Mouse (Mus musculus): ENCODE measurements around the gene Rnaset2b. TPM values are rescaled to one million over a fixed set of nuclear protein-coding genes. Genes with fewer than 3 reads are reported as not detected.
"Not testable (repeated sequence)": the region's sequence is repeated elsewhere in the genome, so short reads cannot be mapped to it uniquely, and the experiment has no call there.

The Rnaset2b gene
- 287 and 340 TPM in 2 replicates for polyA plus RNA-seq (2015; fragmentation: Nextera tagmentation; extraction: Ambion mirVana)

- H3K4me1 ChIP-seq (replicated peaks; ENCODE audit: control insufficient read depth, insufficient read depth, low read length); H3K36me3 ChIP-seq (ENCODE audit: control insufficient read depth, insufficient read depth, low read length); H3K4me3 ChIP-seq (ENCODE audit: low read length); H3K9me3 ChIP-seq (ENCODE audit: control insufficient read depth, low read length); H3K27me3 ChIP-seq (ENCODE audit: control insufficient read depth, insufficient read depth, low read depth, low read length); ATAC-seq (ENCODE audit: low read depth); H3K4me2 ChIP-seq (ENCODE audit: low read depth, low read length); H3K27ac ChIP-seq (ENCODE audit: low read length); H3K9ac ChIP-seq (ENCODE audit: low read length): not testable (repeated sequence)
- no CpG with 5 or more reads among the region's 8 CpGs for WGBS
These were observed at the start of gene Rnaset2b for GRCm38 (mm10) chr17:6970334-6970733. Rnaset2b (plus strand) TSS chr17:6970634.

DNA sequence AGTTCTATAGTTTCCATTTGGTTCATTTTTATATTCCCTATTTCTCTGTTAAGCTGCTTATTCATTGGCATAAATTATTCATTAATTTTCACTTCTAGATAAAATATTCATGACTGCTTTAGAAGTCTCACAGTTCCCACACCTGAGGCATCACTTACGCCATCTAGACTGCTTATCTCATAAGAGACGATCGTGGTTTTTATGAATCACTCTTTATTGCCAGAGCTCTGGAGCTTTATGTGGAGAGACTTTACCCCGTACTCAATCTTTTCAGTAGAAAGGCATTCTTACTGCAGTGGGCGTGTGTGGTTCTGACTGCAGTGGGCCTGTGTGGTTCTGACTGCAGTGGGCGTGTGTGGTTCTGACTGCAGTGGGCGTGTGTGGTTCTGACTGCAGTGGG lies 38.8 kb upstream of the Rnaset2b start:
- H3K9ac ChIP-seq (ENCODE audit: low read length); H3K4me1 ChIP-seq (replicated peaks; ENCODE audit: control insufficient read depth, insufficient read depth, low read length); ATAC-seq (ENCODE audit: low read depth); H3K27me3 ChIP-seq (ENCODE audit: control insufficient read depth, insufficient read depth, low read depth, low read length); H3K9me3 ChIP-seq (ENCODE audit: control insufficient read depth, low read length); H3K4me2 ChIP-seq (ENCODE audit: low read depth, low read length); H3K36me3 ChIP-seq (ENCODE audit: control insufficient read depth, insufficient read depth, low read length); H3K27ac ChIP-seq (ENCODE audit: low read length); H3K4me3 ChIP-seq (ENCODE audit: low read length): not testable (repeated sequence)
- WGBS = 90% methylated on average over 6 of the region's 7 CpGs

DNA sequence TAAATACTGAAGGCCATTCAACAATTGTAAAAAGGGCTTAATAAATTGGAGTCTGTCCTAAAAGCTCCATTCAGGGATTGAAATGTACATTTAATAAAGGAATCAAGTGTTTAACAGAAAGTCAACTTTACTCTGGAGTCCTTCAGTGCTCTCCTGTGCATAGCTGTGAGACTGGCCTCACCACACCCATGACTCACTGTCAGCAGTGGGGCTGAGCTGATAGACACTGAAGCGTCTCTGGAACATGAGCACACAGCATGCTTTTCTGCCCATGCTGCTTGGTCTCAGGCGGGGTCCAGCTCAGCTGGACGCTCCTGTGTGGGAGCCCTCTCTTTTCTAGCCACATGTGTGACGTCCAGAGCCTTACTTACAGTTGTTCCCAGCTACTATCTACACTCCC lies 27.9 kb upstream of the Rnaset2b start:
- H3K27me3 ChIP-seq (ENCODE audit: control insufficient read depth, insufficient read depth, low read depth, low read length); H3K4me1 ChIP-seq (replicated peaks; ENCODE audit: control insufficient read depth, insufficient read depth, low read length); ATAC-seq (ENCODE audit: low read depth); H3K9me3 ChIP-seq (ENCODE audit: control insufficient read depth, low read length); H3K27ac ChIP-seq (ENCODE audit: low read length); H3K4me3 ChIP-seq (ENCODE audit: low read length); H3K4me2 ChIP-seq (ENCODE audit: low read depth, low read length); H3K9ac ChIP-seq (ENCODE audit: low read length); H3K36me3 ChIP-seq (ENCODE audit: control insufficient read depth, insufficient read depth, low read length): not testable (repeated sequence)
- WGBS = no CpG with 5 or more reads among the region's 4 CpGs

GRCm38 (mm10) chr17:6947637-6947983 lies 22.8 kb upstream of the Rnaset2b start:
- peak overlapping the region; percentile 59 for H3K4me3 ChIP-seq (ENCODE audit: low read length)
- H3K4me1 ChIP-seq (replicated peaks; ENCODE audit: control insufficient read depth, insufficient read depth, low read length); H3K36me3 ChIP-seq (ENCODE audit: control insufficient read depth, insufficient read depth, low read length); H3K9me3 ChIP-seq (ENCODE audit: control insufficient read depth, low read length); H3K27ac ChIP-seq (ENCODE audit: low read length); ATAC-seq (ENCODE audit: low read depth); H3K27me3 ChIP-seq (ENCODE audit: control insufficient read depth, insufficient read depth, low read depth, low read length); H3K9ac ChIP-seq (ENCODE audit: low read length): not testable (repeated sequence)
- WGBS = no CpG with 5 or more reads among the region's 8 CpGs
- peak overlapping the region; percentile 65 for H3K4me2 ChIP-seq (ENCODE audit: low read depth, low read length)

GRCm38 (mm10) chr17:6947984-6948768 lies 22.3 kb upstream of the Rnaset2b start, which contains the start of gene Rsph3b:
Rsph3b (minus strand) TSS chr17:6948682.
- Histone ChIP-seq H3K4me2 (ENCODE audit: low read depth, low read length) (peak within 1 kb of the TSS; percentile 65), H3K9ac (ENCODE audit: low read length) (peak within 1 kb of the TSS; percentile 66), H3K4me3 (ENCODE audit: low read length) (peak within 1 kb of the TSS; percentile 59), H3K27ac (ENCODE audit: low read length) (peak within 1 kb of the TSS; percentile 85)
- not testable (repeated sequence) for H3K36me3 ChIP-seq (ENCODE audit: control insufficient read depth, insufficient read depth, low read length); H3K9me3 ChIP-seq (ENCODE audit: control insufficient read depth, low read length); H3K4me1 ChIP-seq (replicated peaks; ENCODE audit: control insufficient read depth, insufficient read depth, low read length); H3K27me3 ChIP-seq (ENCODE audit: control insufficient read depth, insufficient read depth, low read depth, low read length)
- ATAC-seq (ENCODE audit: low read depth) = peak; percentile 97
- under 1% methylated on average over 58 of the region's 73 CpGs for WGBS

- peak; percentile 31 for ATAC-seq (ENCODE audit: low read depth)
- H3K27me3 ChIP-seq (ENCODE audit: control insufficient read depth, insufficient read depth, low read depth, low read length) = not testable (repeated sequence)
- H3K9ac ChIP-seq (ENCODE audit: low read length) = peak overlapping the region; percentile 66
These were observed 21.6 kb upstream of the Rnaset2b start for GRCm38 (mm10) chr17:6948769-6949228.

DNA sequence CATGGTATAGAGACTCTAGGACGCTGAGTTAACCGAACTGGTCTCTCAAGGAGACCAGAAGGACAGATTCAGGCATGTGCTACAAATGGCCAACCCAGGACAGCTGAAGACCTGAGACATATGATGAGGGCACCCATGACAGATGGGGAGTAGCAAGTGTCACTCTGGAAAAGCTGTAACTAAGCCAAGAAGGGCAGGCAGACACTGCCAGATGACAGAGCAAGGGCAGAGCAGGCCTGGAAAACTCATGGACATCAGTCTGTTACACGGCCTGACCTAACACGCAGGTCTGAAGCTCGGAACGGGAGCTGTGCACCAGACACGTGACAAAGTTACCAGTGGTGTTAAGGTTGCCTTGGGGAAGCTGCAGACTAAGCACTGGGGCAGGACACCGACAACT lies 11.6 kb upstream of the Rnaset2b start:
- not testable (repeated sequence) for H3K9ac ChIP-seq (ENCODE audit: low read length); ATAC-seq (ENCODE audit: low read depth); H3K4me3 ChIP-seq (ENCODE audit: low read length); H3K9me3 ChIP-seq (ENCODE audit: control insufficient read depth, low read length); H3K4me1 ChIP-seq (replicated peaks; ENCODE audit: control insufficient read depth, insufficient read depth, low read length); H3K4me2 ChIP-seq (ENCODE audit: low read depth, low read length); H3K27me3 ChIP-seq (ENCODE audit: control insufficient read depth, insufficient read depth, low read depth, low read length); H3K36me3 ChIP-seq (ENCODE audit: control insufficient read depth, insufficient read depth, low read length); H3K27ac ChIP-seq (ENCODE audit: low read length)
- 69% methylated on average over 6 of the region's 8 CpGs for WGBS

More at GRCm38 (mm10) chr17:6948769-6949228, 21.6 kb upstream of the Rnaset2b start:
- peak overlapping the region; percentile 85 for H3K27ac ChIP-seq (ENCODE audit: low read length)
- H3K36me3 ChIP-seq (ENCODE audit: control insufficient read depth, insufficient read depth, low read length); H3K4me1 ChIP-seq (replicated peaks; ENCODE audit: control insufficient read depth, insufficient read depth, low read length); H3K9me3 ChIP-seq (ENCODE audit: control insufficient read depth, low read length): not testable (repeated sequence)
- peak overlapping the region; percentile 65 for H3K4me2 ChIP-seq (ENCODE audit: low read depth, low read length)
- 7% methylated on average over 9 of the region's 9 CpGs for WGBS
- peak overlapping the region; percentile 59 for H3K4me3 ChIP-seq (ENCODE audit: low read length)

- H3K9ac ChIP-seq (ENCODE audit: low read length); ATAC-seq (ENCODE audit: low read depth); H3K27ac ChIP-seq (ENCODE audit: low read length); H3K27me3 ChIP-seq (ENCODE audit: control insufficient read depth, insufficient read depth, low read depth, low read length); H3K9me3 ChIP-seq (ENCODE audit: control insufficient read depth, low read length); H3K36me3 ChIP-seq (ENCODE audit: control insufficient read depth, insufficient read depth, low read length); H3K4me1 ChIP-seq (replicated peaks; ENCODE audit: control insufficient read depth, insufficient read depth, low read length): not testable (repeated sequence)
- WGBS = 54% methylated on average over 4 of the region's 6 CpGs
- Histone ChIP-seq H3K4me2 (ENCODE audit: low read depth, low read length) (peak overlapping the region; percentile 48), H3K4me3 (ENCODE audit: low read length) (peak overlapping the region; percentile 55)
These were observed 10.7 kb upstream of the Rnaset2b start for GRCm38 (mm10) chr17:6959543-6960259.

GRCm38 (mm10) chr17:6960349-6960748 lies 10.1 kb upstream of the Rnaset2b start:
- H3K9ac ChIP-seq (ENCODE audit: low read length) = peak overlapping the region; percentile 58; the same call in 1 of the 2 replicates
- peak overlapping the region; percentile 55 for H3K4me3 ChIP-seq (ENCODE audit: low read length)
- WGBS = 0% methylated on average over 12 of the region's 12 CpGs
- not testable (repeated sequence) for H3K9me3 ChIP-seq (ENCODE audit: control insufficient read depth, low read length); H3K36me3 ChIP-seq (ENCODE audit: control insufficient read depth, insufficient read depth, low read length); H3K27ac ChIP-seq (ENCODE audit: low read length); ATAC-seq (ENCODE audit: low read depth); H3K4me1 ChIP-seq (replicated peaks; ENCODE audit: control insufficient read depth, insufficient read depth, low read length); H3K27me3 ChIP-seq (ENCODE audit: control insufficient read depth, insufficient read depth, low read depth, low read length)
- peak overlapping the region; percentile 48 for H3K4me2 ChIP-seq (ENCODE audit: low read depth, low read length)

Measured in lung, embryonic 16.5 days (tissue).